Mouse (Mus musculus) embryonic facial prominence, embryonic 13.5 days (tissue): ENCODE data around the gene Cenpb. TPM values are rescaled to one million over a fixed set of nuclear protein-coding genes. Genes with fewer than 3 reads are reported as not detected.

ENCODE experiments used
- ATAC-seq: fragments of 200-750 bp; cut with Nextera tagmentation; 2 replicates; pipeline ENCODE4 v1.8.0; 2017; ENCODE audit warnings: low read depth; ENCODE audit not compliant: insufficient number of reproducible peaks, insufficient read depth, low FRiP score, low TSS enrichment
- H3K27ac ChIP-seq: fragments of 300-500 bp; sonication (generic); 2 replicates; pipeline ENCODE4 v1.5.1; 2015; ENCODE audit warnings: moderate library complexity, mild to moderate bottlenecking, inconsistent platforms
- H3K27me3 ChIP-seq: fragments of 300-500 bp; sonication (generic); 2 replicates; pipeline ENCODE4 v1.6.1; 2015; ENCODE audit warnings: mild to moderate bottlenecking, inconsistent platforms
- H3K36me3 ChIP-seq: fragments of 300-500 bp; sonication (generic); 2 replicates; pipeline ENCODE4 v1.6.1; 2015; ENCODE audit warnings: mild to moderate bottlenecking, inconsistent platforms
- H3K4me1 ChIP-seq: fragments of 300-500 bp; sonication (generic); 2 replicates; pipeline ENCODE4 v1.6.1; 2015; ENCODE audit warnings: inconsistent platforms
- H3K4me2 ChIP-seq: fragments of 300-500 bp; sonication (generic); 2 replicates; pipeline ENCODE4 v1.6.1; 2015; ENCODE audit warnings: moderate library complexity, mild to moderate bottlenecking, inconsistent platforms
- H3K4me3 ChIP-seq: fragments of 300-500 bp; sonication (generic); 2 replicates; pipeline ENCODE4 v1.5.1; 2015; ENCODE audit warnings: mild to moderate bottlenecking, inconsistent platforms
- H3K9ac ChIP-seq: fragments of 300-500 bp; sonication (generic); 2 replicates; pipeline ENCODE4 v1.6.1; 2015; ENCODE audit warnings: mild to moderate bottlenecking, inconsistent platforms
- H3K9me3 ChIP-seq: fragments of 300-500 bp; sonication (generic); 2 replicates; pipeline ENCODE4 v1.6.1; 2016; ENCODE audit warnings: inconsistent platforms
- WGBS: fragments of 180-500 bp; shearing (Covaris S2); methylation state at CpG from one replicate; pipeline ENCODE4 v1.1.7; 2015; ENCODE audit warnings: mixed read lengths; 5-methylcytosine and 5-hydroxymethylcytosine counted together
- polyA plus RNA-seq: library from polyadenylated mRNA; unstranded; fragments of >200 nt; fragmentation: Nextera tagmentation; extraction: Ambion mirVana; gene quantifications from 2 replicates; pipeline ENCODE4 v1.2.1, GENCODE M21; 2015

Cenpb gene
- polyA plus RNA-seq, 1 experiment from 2014 or later = 12.3 TPM

DNA sequence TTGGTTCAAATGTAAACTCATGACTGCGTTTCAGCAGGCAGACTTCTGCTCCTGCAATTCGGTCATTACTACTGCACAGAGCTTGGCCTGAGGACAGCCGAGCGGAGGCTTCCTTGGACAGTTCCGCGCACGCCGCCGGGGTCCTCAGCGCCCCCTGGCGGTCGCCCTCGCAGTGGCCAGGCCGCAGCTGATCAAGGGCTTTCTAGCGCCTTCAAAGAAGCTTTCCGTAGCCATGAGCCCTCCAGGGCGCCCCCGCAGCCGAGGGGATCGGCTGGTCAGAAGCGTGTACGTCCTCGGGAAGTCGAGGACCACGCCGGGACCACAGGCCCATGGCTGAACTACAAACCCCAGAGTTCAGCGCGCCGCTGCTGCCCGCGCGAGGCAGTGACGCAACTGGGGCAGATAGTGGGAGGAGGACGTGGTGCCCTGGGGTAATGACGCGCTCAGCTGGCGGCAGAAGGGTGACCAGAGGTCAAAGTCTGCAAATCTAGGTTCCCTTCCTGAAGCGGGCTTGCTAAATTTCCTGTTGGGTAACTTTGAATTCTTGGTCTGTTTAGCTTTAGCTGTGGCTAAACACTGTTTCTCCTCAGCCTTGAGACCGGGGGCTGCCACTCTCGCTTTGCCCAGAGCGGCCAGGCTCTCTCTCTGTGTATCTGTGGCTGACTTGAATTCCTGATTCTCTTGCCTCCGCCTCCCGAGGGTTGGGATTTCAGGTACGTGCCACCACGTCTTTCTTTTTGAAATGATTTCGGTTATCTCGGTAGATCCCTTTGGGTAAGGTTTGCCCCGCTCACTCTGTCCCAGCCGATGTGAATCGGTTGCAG lies 30.3 kb upstream of the Cenpb start:
- Histone ChIP-seq H3K27ac (peak overlapping the region; percentile 85), H3K4me3 (peak overlapping the region; percentile 57), H3K4me2 (peak overlapping the region; percentile 59), H3K9me3 (no peaks in the 10 kb centered on the region), H3K4me1 (peaks cover 17% of the 10 kb centered on the region), H3K9ac (peak overlapping the region; percentile 77), H3K36me3 (peaks cover 22% of the 10 kb centered on the region), H3K27me3 (no peaks in the 10 kb centered on the region)
- WGBS = 1% methylated on average over 50 of the region's 50 CpGs
- ATAC-seq = peak; percentile 93

DNA sequence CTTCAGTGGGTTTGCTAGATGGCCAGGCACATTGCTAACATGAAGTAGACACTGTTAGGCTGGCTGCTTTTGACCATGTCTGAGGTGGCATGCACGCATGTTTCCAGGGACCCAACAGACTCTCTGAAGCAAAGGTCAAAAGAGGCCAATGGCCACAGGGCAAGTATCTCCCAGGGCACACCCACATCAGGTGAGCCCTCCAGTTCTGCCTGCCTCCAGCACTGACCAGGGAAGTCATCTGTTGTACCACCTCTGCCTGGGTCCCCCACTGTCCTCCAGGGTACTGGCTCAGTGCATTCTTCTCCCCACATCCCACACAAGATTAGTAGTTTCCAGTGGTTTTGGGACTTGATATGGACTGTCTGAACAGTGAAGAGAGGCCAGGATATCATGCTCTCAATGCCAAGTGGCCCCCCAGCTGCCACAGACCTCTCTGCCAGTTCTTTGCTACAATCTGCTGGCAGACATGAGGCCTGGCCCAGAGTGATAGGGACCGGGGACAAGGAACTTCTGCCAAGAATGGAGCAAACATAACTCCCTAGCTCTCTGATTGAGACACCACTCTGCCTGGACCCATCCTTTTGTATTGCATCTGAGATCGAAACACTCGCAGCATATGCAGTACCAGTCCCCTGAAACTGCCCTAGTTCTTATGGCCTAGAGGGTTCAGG lies 29.4 kb upstream of the Cenpb start:
- 69% methylated on average over 4 of the region's 4 CpGs for WGBS
- Histone ChIP-seq H3K36me3 (peaks cover 15% of the 10 kb centered on the region), H3K4me2 (peak overlapping the region; percentile 59), H3K27ac (peak overlapping the region; percentile 85; the same call in 1 of the 2 replicates), H3K4me1 (peaks cover 25% of the 10 kb centered on the region), H3K4me3 (peak overlapping the region; percentile 57), H3K9me3 (no peaks in the 10 kb centered on the region), H3K27me3 (no peaks in the 10 kb centered on the region), H3K9ac (peak overlapping the region; percentile 77)
- no peak for ATAC-seq

DNA sequence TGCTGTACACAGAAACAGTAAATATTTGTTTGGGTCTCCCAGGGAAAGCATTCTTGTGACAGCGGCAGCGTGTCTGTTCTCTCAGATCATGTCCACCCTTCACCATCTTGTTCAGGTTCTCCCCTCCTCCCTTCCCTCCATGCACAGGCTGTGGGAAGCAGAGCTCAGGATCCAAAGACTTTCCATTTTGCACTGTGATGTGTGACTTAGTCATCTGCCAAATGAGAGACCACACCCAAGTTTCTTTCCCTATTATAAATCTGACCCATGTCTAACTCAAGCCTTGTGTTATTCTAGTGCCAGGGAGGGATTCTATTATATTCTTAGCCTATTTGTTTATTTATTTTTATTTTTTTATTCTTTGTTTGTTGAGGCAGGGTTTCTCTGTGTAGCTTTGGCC lies 28.5 kb upstream of the Cenpb start:
- H3K4me3 ChIP-seq = no peak overlapping the region
- H3K9me3 ChIP-seq = no peaks in the 10 kb centered on the region
- no peak overlapping the region for H3K27ac ChIP-seq
- peaks cover 30% of the 10 kb centered on the region for H3K4me1 ChIP-seq
- no peak overlapping the region for H3K9ac ChIP-seq
- 95% methylated on average over 2 of the region's 2 CpGs for WGBS
- peaks cover 11% of the 10 kb centered on the region for H3K36me3 ChIP-seq
- H3K4me2 ChIP-seq = no peak overlapping the region
- H3K27me3 ChIP-seq = no peaks in the 10 kb centered on the region
- ATAC-seq = no peak

GRCm38 (mm10) chr2:131206778-131207177 lies 26.9 kb upstream of the Cenpb start, which contains the start of gene Ap5s1:
Gene Ap5s1, plus strand, starts transcription at chr2:131207078.
- no peak within 1 kb of the TSS for H3K27ac ChIP-seq
- no peak for ATAC-seq
- H3K4me2 ChIP-seq = no peak within 1 kb of the TSS
- H3K9ac ChIP-seq = no peak within 1 kb of the TSS
- H3K4me1 ChIP-seq = peaks cover 30% of the 10 kb centered on the region
- no peaks in the 10 kb centered on the region for H3K27me3 ChIP-seq
- no peaks in the 10 kb centered on the region for H3K36me3 ChIP-seq
- no peak within 1 kb of the TSS for H3K4me3 ChIP-seq
- WGBS = 80% methylated on average over 4 of the region's 4 CpGs
- no peaks in the 10 kb centered on the region for H3K9me3 ChIP-seq

GRCm38 (mm10) chr2:131205521-131206182 lies 25.8 kb upstream of the Cenpb start:
- WGBS = 78% methylated on average over 8 of the region's 8 CpGs
- Histone ChIP-seq H3K27ac (peak overlapping the region; percentile 91; the same call in 1 of the 2 replicates), H3K36me3 (0 out of 2 replicates have a peak, but pooled peaks cover 5% of the 10 kb centered on the region)

DNA sequence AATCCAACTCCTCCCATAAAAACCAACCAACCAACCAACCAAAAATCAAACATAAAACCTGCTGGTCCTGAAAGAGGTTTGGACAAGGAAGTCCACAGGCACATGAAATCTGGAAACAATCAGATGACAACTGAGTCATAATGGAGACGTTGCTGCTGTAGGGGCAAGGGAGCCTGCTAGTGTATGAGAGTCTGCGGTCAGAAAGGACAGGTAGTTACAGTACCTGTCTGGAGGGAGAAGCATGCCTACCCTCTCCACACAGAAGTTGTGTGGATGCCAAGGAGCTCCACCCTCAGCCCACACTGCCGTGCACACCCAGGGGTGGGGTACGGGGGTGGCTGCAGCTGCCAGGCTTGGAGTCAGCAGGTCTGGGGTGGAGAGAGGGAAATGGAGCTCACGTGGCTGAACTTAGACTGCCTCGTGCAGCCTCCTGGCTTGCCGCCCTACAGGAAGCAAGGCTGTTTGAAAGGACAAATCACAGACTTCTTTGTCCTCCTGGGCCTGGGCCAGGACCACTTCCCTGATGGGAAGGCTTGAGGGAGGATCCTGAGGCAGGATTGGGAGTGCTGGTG lies 24.6 kb upstream of the Cenpb start:
- peak; percentile 82 for ATAC-seq
- no peaks in the 10 kb centered on the region for H3K9me3 ChIP-seq
- H3K27me3 ChIP-seq = no peaks in the 10 kb centered on the region
- no peak overlapping the region for H3K9ac ChIP-seq
- no peak overlapping the region for H3K4me3 ChIP-seq
- H3K27ac ChIP-seq = peak overlapping the region; percentile 91
- H3K36me3 ChIP-seq = peaks cover 14% of the 10 kb centered on the region
- 26% methylated on average over 7 of the region's 7 CpGs for WGBS
- H3K4me2 ChIP-seq = peak overlapping the region; percentile 40
- peaks cover 21% of the 10 kb centered on the region for H3K4me1 ChIP-seq

More at GRCm38 (mm10) chr2:131205521-131206182, 25.8 kb upstream of the Cenpb start:
- Histone ChIP-seq H3K9me3 (no peaks in the 10 kb centered on the region), H3K4me3 (no peak overlapping the region), H3K27me3 (no peaks in the 10 kb centered on the region), H3K4me1 (peaks cover 25% of the 10 kb centered on the region), H3K9ac (no peak overlapping the region), H3K4me2 (no peak overlapping the region)
- no peak for ATAC-seq

GRCm38 (mm10) chr2:131203816-131204409 lies 24.0 kb upstream of the Cenpb start:
- Histone ChIP-seq H3K4me1 (peaks cover 18% of the 10 kb centered on the region), H3K27me3 (no peaks in the 10 kb centered on the region), H3K36me3 (peaks cover 19% of the 10 kb centered on the region), H3K4me3 (no peak overlapping the region), H3K9ac (no peak overlapping the region), H3K4me2 (no peak overlapping the region), H3K9me3 (no peaks in the 10 kb centered on the region), H3K27ac (peak overlapping the region; percentile 91)
- 79% methylated on average over 6 of the region's 6 CpGs for WGBS
- no peak for ATAC-seq

GRCm38 (mm10) chr2:131201262-131201661 lies 21.4 kb upstream of the Cenpb start:
- no peak for ATAC-seq
- Histone ChIP-seq H3K4me3 (no peak overlapping the region), H3K36me3 (peaks cover 35% of the 10 kb centered on the region), H3K27ac (no peak overlapping the region), H3K27me3 (no peaks in the 10 kb centered on the region), H3K4me2 (no peak overlapping the region), H3K9me3 (no peaks in the 10 kb centered on the region), H3K9ac (no peak overlapping the region), H3K4me1 (peaks cover 18% of the 10 kb centered on the region)
- 96% methylated on average over 3 of the region's 3 CpGs for WGBS

DNA sequence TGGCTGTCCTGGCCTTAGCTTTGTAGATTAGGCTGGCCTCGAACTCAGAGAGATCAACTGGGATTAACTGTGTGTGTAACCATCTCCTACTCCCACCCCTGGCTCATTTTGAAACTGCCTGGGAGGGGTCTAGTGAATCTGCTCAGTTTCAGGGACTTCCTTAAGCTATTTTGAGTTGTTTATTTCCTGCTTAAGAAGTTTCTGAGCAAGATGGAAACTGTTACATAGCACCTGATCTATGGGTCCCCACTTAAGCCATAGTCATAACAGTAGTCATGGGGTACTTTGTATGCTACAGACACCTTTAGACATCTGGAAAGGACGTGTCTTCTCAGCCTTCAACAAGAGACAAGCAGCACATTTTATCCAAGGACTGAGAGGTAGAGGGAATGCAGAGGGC lies 20.8 kb upstream of the Cenpb start:
- Histone ChIP-seq H3K27me3 (no peaks in the 10 kb centered on the region), H3K9me3 (no peaks in the 10 kb centered on the region), H3K4me3 (no peak overlapping the region), H3K4me2 (no peak overlapping the region), H3K27ac (no peak overlapping the region), H3K9ac (no peak overlapping the region), H3K4me1 (peaks cover 18% of the 10 kb centered on the region), H3K36me3 (peaks cover 36% of the 10 kb centered on the region)
- 77% methylated on average over 2 of the region's 2 CpGs for WGBS
- ATAC-seq = no peak

- no peak overlapping the region for H3K27ac ChIP-seq
- no peak overlapping the region for H3K9ac ChIP-seq
- H3K4me2 ChIP-seq = no peak overlapping the region
- no peak overlapping the region for H3K4me3 ChIP-seq
- H3K27me3 ChIP-seq = no peaks in the 10 kb centered on the region
- no peaks in the 10 kb centered on the region for H3K4me1 ChIP-seq
- ATAC-seq = no peak
- no peaks in the 10 kb centered on the region for H3K9me3 ChIP-seq
- 92% methylated on average over 16 of the region's 16 CpGs for WGBS
- peaks cover 71% of the 10 kb centered on the region for H3K36me3 ChIP-seq
These were observed 16.9 kb upstream of the Cenpb start for GRCm38 (mm10) chr2:131196606-131197316.
